Comparison of ENCODE assay signal across 9 mouse cellular contexts in genomic region chr7:138398182-138398793, GRCm38 (mm10). TPM values are rescaled to one million over a fixed set of nuclear protein-coding genes. Genes with fewer than 3 reads are reported as not detected.
A peak's percentile ranks its signal among the peaks of the same experiment; 100 is the strongest.
DNase-seq lines count a peak whose midpoint lies in the region; ATAC-seq and TF ChIP-seq lines count a peak whose summit lies in the region.
"Had no signal": no experiment of that assay in that cellular context is flagged by ENCODE, and none has a peak within 500 bp of the region (broad histone marks: within the 10 kb centered on the region; RNA-seq: fewer than 3 reads in every experiment).

No protein-coding gene starts in this region.

- H3K27me3 ChIP-seq in midbrain, postnatal 0 days (ENCODE audit: insufficient read depth, low read length), result 0 out of 2 replicates have a peak, but pooled peaks cover 3% of the 10 kb centered on the region

- DNase-seq in gastrocnemius, adult 18-20 months (ENCODE audit: low spot score), result peak; percentile 24
- DNase-seq in gastrocnemius, adult 8-10 months (ENCODE audit: low spot score in 2 of 2), result no peak
- peak; percentile 87 for DNase-seq in embryo, embryonic 10.5 days (ENCODE audit: low spot score)
- DNase-seq in heart, adult 8-10 months (ENCODE audit: low spot score), result peak; percentile 3
- DNase-seq in kidney, adult 8-10 months, result peak; percentile 7 to 38
- DNase-seq in left cerebral cortex, postnatal 4 days, result peak; percentile 95
- DNase-seq in midbrain, postnatal 0 days (ENCODE audit: low spot score), result peak; percentile 95
- DNase-seq in testis, postnatal 14 days (ENCODE audit: low spot score), result peak; percentile 27

- H3K4me3 ChIP-seq in midbrain, postnatal 0 days (ENCODE audit: low read depth, low read length), result peak overlapping the region; percentile 70
- H3K4me3 ChIP-seq: liver, embryonic 15.5 days had no signal

- intact Hi-C loops in left cerebral cortex, postnatal 4 days (cut with DNase I), result loop anchor here (10.0 kb wide), 3 partner anchors 427 to 913 kb away; no protein-coding TSS in a partner anchor

- H3K27ac ChIP-seq in midbrain, postnatal 0 days (ENCODE audit: low read depth, low read length), result peak overlapping the region; percentile 62
- H3K27ac ChIP-seq: liver, embryonic 15.5 days had no signal

- H3K4me2 ChIP-seq in midbrain, postnatal 0 days (ENCODE audit: low read depth, low read length, poor library complexity, severe bottlenecking), result peak overlapping the region; percentile 98

- ATAC-seq in midbrain, postnatal 0 days (ENCODE audit: low FRiP score), result peak; percentile 72

- 2% methylated on average over 21 of the region's 21 CpGs for WGBS in midbrain, postnatal 0 days

- H3K9me3 ChIP-seq in midbrain, postnatal 0 days (ENCODE audit: low read length), result no peaks in the 10 kb centered on the region
- H3K9me3 ChIP-seq: liver, embryonic 15.5 days had no signal

- TF ChIP-seq CTCF in midbrain, postnatal 0 days (IDR thresholded peaks at IDR 0.05), result peak; percentile 89

- no peaks in the 10 kb centered on the region for H3K4me1 ChIP-seq in midbrain, postnatal 0 days (ENCODE audit: insufficient read depth, low read length)
- H3K4me1 ChIP-seq: liver, embryonic 15.5 days had no signal

- no peaks in the 10 kb centered on the region for H3K36me3 ChIP-seq in midbrain, postnatal 0 days (ENCODE audit: insufficient read depth, low read length)
- H3K36me3 ChIP-seq: liver, embryonic 15.5 days had no signal

- H3K9ac ChIP-seq in midbrain, postnatal 0 days (replicated peaks; ENCODE audit: low read length, poor library complexity, severe bottlenecking), result peak overlapping the region; percentile 58
- H3K9ac ChIP-seq: liver, embryonic 15.5 days had no signal

RNA-seq across cellular contexts. Expression of gene Tcerg1l, which starts 0.8 kb away (rescaled TPM):
- not detected for total RNA-seq in gastrocnemius, adult 18-20 months (2021)
- total RNA-seq in gastrocnemius, adult 8-10 months (2022), result not detected
- total RNA-seq in heart, adult 8-10 months (2022), result not detected
- total RNA-seq in left cerebral cortex, postnatal 4 days (2021), result 10 to 100 TPM; 24.0 to 25.4 TPM
- total RNA-seq in midbrain, postnatal 0 days (2014; rRNA removed), result 31.2 and 38.2 TPM in 2 replicates
- 35.8 and 36.0 TPM in 2 replicates for polyA plus RNA-seq in midbrain, postnatal 0 days (2015; fragmentation: Nextera tagmentation; extraction: Ambion mirVana)
- polyA plus RNA-seq: liver, embryonic 15.5 days had no signal

Comparison
In these comparisons a context has a peak if more than half of its experiments do, and no peak if none do; other contexts are left out.
1. DNase-seq: peak in gastrocnemius, adult 18-20 months (single experiment), embryo, embryonic 10.5 days (single experiment), heart, adult 8-10 months (single experiment), kidney, adult 8-10 months (2 of 2), left cerebral cortex, postnatal 4 days (single experiment), midbrain, postnatal 0 days (single experiment) and testis, postnatal 14 days (single experiment); none in gastrocnemius, adult 8-10 months (0 of 2).
2. RNA of gene Tcerg1l, which starts 0.8 kb away (total RNA-seq): 31.2 to 38.2 TPM in midbrain, postnatal 0 days and 24.0 to 25.4 TPM in left cerebral cortex, postnatal 4 days; not detected in gastrocnemius, adult 8-10 months, not detected in gastrocnemius, adult 18-20 months and not detected in heart, adult 8-10 months; every median in the first group is over 10 times any median in the second.